Mouse (Mus musculus): Measurements from ENCODE around the gene Htra2.

GRCm38 (mm10) chr6:83015749-83016148 is 39.3 kb downstream of the Htra2 start:
- no peak for TF ChIP-seq CTCF (IDR thresholded peaks at IDR 0.05; ENCODE audit: low read depth)
- TF ChIP-seq EP300 (IDR thresholded peaks at IDR 0.05; ENCODE audit: low read depth) = no peak
